Mouse (Mus musculus): Measurements from ENCODE around the gene Pnpla3.

Gene Pnpla3

DNA sequence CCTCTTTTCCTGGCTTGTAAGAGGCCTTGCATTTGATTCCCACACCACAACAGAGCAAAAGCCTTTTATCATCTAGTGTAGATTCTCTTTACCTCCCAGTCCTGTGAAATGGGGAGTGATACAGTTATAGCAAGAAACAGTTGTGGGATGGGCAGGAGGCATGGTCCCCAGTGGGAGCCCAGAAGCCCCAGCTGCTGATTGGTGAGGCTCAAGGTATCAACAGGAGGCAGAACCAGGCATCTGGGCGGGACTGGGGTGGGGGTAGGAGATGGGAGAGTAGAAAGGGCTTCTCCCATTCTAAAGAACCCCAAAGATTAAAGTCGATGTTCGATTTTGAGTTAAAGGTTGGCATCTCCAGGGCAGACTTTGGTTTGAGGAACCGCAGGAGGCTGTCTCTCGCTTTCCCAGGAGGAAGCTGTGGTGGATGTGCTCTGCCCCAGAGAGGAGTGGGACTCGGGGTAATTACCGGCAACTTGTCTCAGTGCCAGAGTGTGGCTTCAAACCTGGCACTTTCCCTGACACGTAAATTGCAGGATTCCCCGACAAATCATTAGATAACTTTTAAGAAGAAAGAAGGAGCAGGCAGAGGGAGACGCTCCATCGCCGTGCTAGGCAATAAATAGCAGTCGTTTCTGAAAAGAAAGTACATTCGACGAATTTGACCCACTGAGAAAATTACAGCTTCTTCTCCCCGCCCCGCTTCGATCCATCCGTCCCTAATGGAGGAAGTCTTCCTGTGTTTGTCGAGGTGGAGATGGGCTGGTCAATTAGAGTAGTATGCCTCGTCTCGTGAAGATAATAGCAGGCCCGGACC lies 50.5 kb downstream of the Pnpla3 start:
- no peak for DNase-seq

- peak; percentile 20 for DNase-seq
These were observed 51.2 kb downstream of the Pnpla3 start for GRCm38 (mm10) chr15:84218783-84219271.

DNA sequence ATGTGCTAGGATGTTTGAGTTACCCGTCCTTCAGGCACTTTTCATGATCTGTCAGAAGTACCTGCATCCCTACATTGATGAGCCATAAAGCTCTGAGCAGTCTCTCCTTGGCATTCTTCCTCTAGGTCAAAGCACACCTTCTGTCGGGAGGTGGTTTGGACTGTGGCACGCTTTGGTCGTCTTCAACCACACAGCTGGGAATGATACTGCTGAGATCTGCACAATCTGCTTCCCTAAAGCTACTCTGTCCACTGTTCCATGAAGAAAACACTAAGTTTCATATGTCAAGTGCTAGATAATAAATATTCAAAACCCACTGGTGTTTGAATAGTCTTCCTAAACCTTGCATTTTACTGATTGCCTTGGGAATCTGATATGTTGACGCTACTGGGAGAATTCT lies 53.9 kb downstream of the Pnpla3 start:
- DNase-seq, result no peak

DNA sequence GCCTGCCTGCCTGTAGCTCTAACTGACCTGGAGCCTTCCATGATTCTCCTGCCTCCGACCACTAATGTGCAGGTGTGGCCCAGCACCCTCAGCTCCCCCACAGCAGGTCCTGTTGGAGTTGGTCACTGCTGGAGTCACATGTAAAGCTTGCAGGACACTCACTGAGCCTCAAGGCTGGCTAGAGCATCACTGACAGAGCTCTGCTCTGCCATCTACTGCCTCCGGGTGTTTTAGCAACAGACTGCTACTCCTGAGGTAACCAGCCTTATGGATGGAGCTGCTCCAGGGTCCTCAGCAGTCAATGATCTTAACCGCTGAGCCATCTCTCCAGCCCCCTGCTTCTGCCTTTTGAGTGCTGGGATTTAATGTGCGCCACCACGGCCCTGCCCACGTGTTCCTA lies 55.8 kb downstream of the Pnpla3 start:
- DNase-seq, result no peak

- DNase-seq, result no peak
These were observed 57.1 kb downstream of the Pnpla3 start for GRCm38 (mm10) chr15:84224779-84225178.

DNA sequence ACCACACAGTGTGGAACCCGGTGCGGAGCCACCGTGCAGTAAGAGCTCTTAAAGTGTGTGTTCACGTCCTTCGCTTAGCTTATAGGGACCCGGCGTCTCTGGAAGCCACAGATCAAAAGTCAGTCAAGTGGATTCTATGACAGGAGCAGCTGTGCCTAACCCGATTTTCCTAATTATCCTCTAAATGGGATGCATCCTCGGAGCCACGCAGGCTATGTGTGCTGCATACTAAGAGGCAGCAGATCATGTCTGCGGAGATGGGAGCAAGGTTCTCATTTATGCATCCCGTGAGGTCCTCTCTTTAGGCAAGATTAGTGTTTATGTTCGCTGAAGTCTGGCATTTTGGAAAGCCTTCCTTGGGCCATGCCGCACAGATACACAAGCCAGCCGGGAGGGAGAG lies 59.3 kb downstream of the Pnpla3 start:
- no peak for DNase-seq

GRCm38 (mm10) chr15:84230661-84231060 lies 63.0 kb downstream of the Pnpla3 start:
- DNase-seq, result peak; percentile 31

- peak; percentile 52 for DNase-seq
These were observed 63.6 kb downstream of the Pnpla3 start for GRCm38 (mm10) chr15:84231113-84231712.

DNA sequence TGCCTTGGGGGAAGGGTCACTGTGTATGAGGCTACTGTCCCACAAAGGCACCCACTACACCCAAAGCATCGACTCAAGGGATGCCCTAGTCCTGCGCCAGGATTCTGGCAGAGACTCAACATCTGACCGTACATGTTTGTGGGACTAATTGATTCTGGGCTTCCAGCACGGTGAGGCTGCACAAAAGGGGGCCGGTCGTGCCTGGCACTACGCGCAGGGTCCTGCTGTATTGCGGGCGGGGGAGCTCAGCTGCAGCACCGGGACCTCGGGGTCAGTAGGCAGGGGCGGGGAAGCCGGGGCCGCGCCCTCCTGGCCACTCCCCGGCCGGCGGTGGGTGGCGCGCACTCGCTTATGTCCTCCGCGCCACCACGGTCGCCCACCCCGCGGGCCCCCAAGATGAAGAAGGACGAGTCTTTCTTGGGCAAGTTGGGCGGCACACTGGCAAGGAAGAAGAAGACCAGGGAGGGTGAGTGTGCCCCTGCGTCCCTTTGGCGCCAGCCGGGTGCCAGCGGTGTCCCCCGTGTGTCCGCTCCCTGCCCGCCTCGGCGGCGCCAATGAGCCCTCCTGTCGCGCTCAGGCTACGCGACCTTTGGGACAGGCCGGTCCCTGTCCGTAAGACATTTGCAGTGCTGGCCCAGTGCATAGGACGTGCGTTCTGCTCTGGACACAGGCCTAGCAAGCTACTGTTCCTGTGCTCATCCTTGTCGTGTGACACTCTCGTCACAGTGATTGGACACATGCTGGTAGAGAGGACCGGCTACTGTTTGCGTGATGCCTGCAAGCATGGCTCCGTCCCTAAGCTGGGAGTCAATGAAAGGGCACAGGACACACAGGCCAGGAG lies 64.3 kb downstream of the Pnpla3 start, which contains the start of gene Parvb:
Parvb (plus strand) TSS at position 323 of the 841 bp plus-strand sequence.
- peak; percentile 66 for DNase-seq

GRCm38 (mm10) chr15:84232609-84233008 lies 65.0 kb downstream of the Pnpla3 start:
- DNase-seq, result no peak

- DNase-seq, result no peak
These were observed 67.4 kb downstream of the Pnpla3 start for GRCm38 (mm10) chr15:84234794-84235581.

DNA sequence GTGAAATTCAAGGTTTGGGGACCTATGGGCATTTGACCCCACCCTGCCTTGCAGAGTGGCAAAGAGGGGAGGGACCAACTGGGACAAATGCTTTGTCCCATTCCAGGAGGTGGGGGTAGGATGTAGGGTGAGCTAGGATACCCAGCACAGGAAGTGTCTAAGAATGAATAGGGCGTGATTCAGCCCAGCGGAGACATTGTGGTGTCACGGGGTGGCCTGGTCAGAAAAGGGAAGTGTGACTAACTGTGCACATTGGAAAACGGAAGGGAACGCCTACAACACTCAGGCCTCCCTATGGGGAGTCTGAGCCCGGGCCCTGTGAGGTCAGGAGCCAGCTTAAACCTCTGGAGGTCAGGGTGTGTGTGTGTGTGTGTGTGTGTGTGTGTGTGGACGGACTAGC lies 68.0 kb downstream of the Pnpla3 start:
- DNase-seq, result peak; percentile 73

Data from lung, postnatal 14 days (tissue).